Mouse (Mus musculus): ENCODE results near the gene C1galt1. TPM values are rescaled to one million over a fixed set of nuclear protein-coding genes. Genes with fewer than 3 reads are reported as not detected.

C1galt1 gene
- polyA plus RNA-seq, 1 experiment from 2014 or later: 7.1 TPM

DNA sequence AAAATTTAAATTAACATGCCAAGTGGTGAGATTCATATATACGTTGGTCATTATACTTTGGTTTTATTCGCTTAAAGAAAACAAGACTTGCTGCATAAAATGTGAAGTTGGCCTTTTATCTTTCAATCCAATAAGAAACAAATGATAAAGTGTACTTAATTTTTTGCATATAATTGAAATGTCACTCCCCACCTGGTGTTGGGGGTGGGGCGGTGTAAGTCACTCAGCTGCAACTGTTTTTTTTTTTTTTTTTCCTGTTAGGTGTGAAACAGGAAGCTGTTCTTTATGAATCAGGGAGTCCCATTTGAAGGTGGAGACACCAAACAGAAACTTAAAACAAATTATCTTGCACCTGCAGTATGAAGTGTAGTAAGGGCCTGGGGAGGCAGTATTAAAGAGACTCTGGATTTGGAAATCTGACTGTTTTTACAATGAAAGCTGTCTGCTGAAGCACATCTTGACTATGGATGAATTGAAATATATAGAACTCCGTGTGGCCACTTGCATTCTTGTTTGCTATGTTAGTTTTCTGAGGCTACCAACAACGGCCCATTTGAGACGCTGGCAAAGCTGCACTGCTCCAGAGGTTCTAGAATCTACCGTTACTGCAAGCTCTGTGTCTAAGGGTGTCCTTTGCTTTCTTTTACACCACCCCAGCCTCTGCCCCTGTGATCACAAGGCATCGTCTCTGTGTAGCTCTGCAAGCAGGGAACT is 2.2 kb downstream of the C1galt1 start:
- H3K9ac ChIP-seq: no peak overlapping the region
- 69% methylated on average over 8 of the region's 8 CpGs for WGBS
- H3K4me2 ChIP-seq: peak overlapping the region; percentile 41
- H3K4me3 ChIP-seq (replicated peaks): peak overlapping the region; percentile 13; the same call in 1 of the 2 replicates
- peaks cover 14% of the 10 kb centered on the region; the same call in 1 of the 2 replicates for H3K4me1 ChIP-seq
- no peak for ATAC-seq (ENCODE audit: insufficient read depth, low FRiP score, low read depth)
- H3K27ac ChIP-seq: no peak overlapping the region; the same call in 1 of the 2 replicates
- H3K9me3 ChIP-seq: no peaks in the 10 kb centered on the region
- H3K27me3 ChIP-seq (replicated peaks): no peaks in the 10 kb centered on the region
- H3K36me3 ChIP-seq: no peaks in the 10 kb centered on the region

DNA sequence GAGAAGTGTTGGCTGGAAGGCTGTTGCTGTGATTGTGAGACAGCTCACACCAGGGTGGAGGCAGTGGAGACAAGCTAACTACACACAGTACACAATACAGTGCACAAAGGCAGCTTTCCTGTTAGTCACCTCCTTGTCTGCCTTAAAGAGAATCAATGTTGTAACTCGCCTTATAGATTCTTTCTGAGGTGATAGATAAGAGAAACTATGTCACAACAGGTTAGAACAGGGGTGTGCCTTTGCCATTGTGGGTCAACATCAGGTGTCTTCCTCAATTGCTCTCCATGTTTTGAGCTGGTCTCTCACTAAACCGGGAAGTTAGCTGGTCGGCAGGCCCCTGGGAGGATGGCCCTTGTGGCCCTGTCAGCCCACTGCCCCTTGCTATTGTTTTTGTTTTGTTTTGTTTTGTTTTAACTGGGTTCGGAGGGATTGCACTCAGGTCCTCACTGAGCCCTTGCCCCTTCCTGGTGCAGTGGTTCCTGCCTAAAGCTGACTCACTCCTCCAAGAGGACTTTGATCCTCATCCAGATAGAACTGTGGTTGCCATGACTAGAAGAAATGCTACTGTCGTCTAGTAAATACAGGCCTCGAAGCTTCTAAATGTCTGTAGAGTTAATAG is 3.4 kb downstream of the C1galt1 start:
- Histone ChIP-seq H3K4me1 (peaks cover 14% of the 10 kb centered on the region; the same call in 1 of the 2 replicates), H3K4me2 (peak overlapping the region; percentile 41; the same call in 1 of the 2 replicates), H3K9ac (no peak overlapping the region), H3K9me3 (no peaks in the 10 kb centered on the region), H3K36me3 (no peaks in the 10 kb centered on the region), H3K27me3 (replicated peaks) (no peaks in the 10 kb centered on the region), H3K4me3 (replicated peaks) (no peak overlapping the region), H3K27ac (peak overlapping the region; percentile 59; the same call in 1 of the 2 replicates)
- 50% methylated on average over 6 of the region's 6 CpGs for WGBS
- no peak for ATAC-seq (ENCODE audit: insufficient read depth, low FRiP score, low read depth)

DNA sequence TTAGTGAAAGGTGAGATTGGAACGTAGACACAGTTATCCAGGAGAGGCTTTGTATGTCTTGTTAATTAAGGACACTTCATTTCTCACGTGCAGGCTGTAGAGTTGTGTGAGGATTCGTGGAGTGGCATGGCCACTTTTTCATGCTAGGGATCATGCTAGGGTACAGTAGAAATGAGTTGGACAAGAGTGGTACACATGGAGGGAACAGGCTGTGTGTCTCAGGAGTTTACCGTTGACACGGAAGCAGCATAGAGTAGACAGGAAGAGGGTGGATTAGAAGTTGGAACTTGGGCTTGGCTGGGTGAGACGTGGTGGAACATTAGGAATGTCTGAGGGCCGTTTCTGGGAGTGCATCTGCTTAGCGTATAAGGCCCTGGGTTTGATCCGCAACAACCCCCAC is 4.1 kb downstream of the C1galt1 start:
- no peaks in the 10 kb centered on the region for H3K9me3 ChIP-seq
- no peak overlapping the region for H3K4me2 ChIP-seq
- no peak for ATAC-seq (ENCODE audit: insufficient read depth, low FRiP score, low read depth)
- no peak overlapping the region for H3K27ac ChIP-seq
- peaks cover 14% of the 10 kb centered on the region; the same call in 1 of the 2 replicates for H3K4me1 ChIP-seq
- H3K9ac ChIP-seq: no peak overlapping the region
- no peak overlapping the region for H3K4me3 ChIP-seq (replicated peaks)
- 69% methylated on average over 9 of the region's 9 CpGs for WGBS
- no peaks in the 10 kb centered on the region for H3K36me3 ChIP-seq
- no peaks in the 10 kb centered on the region for H3K27me3 ChIP-seq (replicated peaks)

DNA sequence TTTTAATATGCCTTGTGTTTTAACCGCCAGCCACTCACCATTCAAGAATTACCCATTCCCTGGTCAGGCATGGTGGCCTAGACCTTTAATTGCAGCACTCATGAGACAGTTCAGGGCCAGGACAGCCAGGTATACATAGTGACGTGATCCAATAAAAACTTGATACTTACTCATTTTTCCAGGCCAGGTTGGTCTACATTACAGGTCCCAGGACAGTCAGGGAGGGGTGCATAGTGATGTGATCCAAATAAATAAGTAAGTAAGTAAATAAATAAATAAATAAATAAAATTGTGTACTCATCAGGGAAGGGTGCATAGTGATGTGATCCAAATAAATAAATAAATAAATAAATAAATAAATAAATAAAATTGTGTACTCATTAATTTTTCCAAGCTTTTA is 6.4 kb downstream of the C1galt1 start:
- 0 out of 2 replicates have a peak, but pooled peaks have one; percentile 6 for ATAC-seq (ENCODE audit: insufficient read depth, low FRiP score, low read depth)
- Histone ChIP-seq H3K4me3 (replicated peaks) (no peak overlapping the region), H3K27ac (no peak overlapping the region), H3K4me2 (no peak overlapping the region), H3K27me3 (replicated peaks) (no peaks in the 10 kb centered on the region), H3K9ac (no peak overlapping the region), H3K4me1 (peaks cover 14% of the 10 kb centered on the region; the same call in 1 of the 2 replicates), H3K9me3 (no peaks in the 10 kb centered on the region), H3K36me3 (no peaks in the 10 kb centered on the region)
- 71% methylated on average over 2 of the region's 2 CpGs for WGBS

DNA sequence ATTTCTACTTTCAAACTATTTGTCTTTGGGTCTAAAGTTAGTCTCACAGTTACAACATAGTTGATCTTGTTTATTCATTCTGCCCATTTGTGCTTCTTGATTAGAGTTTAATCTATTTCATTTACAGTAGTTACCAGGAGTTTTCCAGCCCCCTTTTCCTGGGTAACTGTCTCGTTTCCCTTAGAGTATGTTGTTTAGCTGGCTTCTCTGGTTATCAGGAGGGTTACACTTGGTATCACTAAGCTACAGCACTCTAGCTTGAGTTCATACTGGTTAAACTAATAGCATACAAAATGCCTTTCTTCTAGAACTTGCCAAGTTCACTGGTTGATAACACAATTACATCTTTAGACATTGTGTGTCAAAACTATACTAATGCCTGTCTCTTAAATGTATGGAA is 8.3 kb downstream of the C1galt1 start:
- Histone ChIP-seq H3K9ac (no peak overlapping the region), H3K27me3 (replicated peaks) (no peaks in the 10 kb centered on the region), H3K4me3 (replicated peaks) (no peak overlapping the region), H3K27ac (no peak overlapping the region), H3K36me3 (no peaks in the 10 kb centered on the region), H3K4me1 (0 out of 2 replicates have a peak, but pooled peaks cover 16% of the 10 kb centered on the region), H3K9me3 (no peaks in the 10 kb centered on the region), H3K4me2 (no peak overlapping the region)
- 45% methylated on average over 1 of the region's 1 CpGs for WGBS
- no peak for ATAC-seq (ENCODE audit: insufficient read depth, low FRiP score, low read depth)

DNA sequence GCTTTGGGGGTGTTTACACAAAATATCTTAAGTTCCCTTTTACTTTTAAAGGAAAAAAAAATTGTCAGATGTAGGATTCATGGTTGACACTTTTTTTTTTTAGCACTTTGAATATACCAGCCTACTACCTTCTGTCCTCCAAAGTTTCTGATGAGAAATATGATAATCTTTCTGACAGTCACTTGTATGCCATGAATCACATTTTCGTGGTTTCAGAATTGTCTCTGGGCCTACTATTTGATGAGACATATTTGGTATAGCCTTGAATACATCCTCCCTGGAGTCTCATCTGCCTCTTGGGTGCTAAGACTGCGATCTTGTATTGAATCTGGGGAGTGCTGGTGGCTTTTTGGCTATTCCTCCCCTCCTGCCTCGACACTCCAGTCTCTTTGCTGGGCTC is 8.8 kb downstream of the C1galt1 start:
- Histone ChIP-seq H3K27me3 (replicated peaks) (no peaks in the 10 kb centered on the region), H3K4me3 (replicated peaks) (no peak overlapping the region), H3K4me1 (0 out of 2 replicates have a peak, but pooled peaks cover 14% of the 10 kb centered on the region), H3K36me3 (no peaks in the 10 kb centered on the region), H3K27ac (no peak overlapping the region), H3K9ac (no peak overlapping the region), H3K4me2 (no peak overlapping the region), H3K9me3 (no peaks in the 10 kb centered on the region)
- 75% methylated on average over 3 of the region's 3 CpGs for WGBS
- ATAC-seq (ENCODE audit: insufficient read depth, low FRiP score, low read depth): no peak

DNA sequence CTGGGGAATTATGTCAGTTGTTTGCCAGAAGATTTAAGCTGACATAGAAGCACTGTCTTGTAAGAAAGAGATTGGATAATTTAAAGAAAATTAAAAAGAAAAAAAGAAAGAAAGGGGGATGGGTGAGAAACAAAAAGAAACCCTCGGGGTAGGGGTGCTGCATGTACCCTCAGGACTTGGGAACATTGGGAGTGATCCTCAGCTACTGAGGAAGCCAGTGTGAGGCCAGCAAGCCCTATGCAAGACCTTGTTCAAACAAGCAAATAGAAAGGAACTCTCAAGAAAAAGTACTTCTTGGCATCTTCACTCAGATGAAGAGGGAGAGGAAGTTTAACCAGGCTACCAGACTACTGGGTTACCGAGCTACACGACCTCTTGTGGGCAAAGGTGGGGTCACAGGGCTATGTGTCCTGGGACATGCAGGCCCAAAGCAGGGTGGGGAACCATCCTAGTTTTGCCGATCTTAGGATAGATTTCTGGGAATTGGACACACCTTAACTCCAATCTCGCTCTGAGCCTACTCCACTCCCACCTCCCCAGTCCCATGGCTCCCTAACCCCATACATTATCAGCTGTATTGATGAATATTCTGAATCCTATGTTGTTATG is 12.1 kb downstream of the C1galt1 start:
- Histone ChIP-seq H3K4me2 (no peak overlapping the region), H3K9ac (no peak overlapping the region), H3K36me3 (no peaks in the 10 kb centered on the region), H3K4me1 (0 out of 2 replicates have a peak, but pooled peaks cover 8% of the 10 kb centered on the region), H3K27me3 (replicated peaks) (no peaks in the 10 kb centered on the region), H3K27ac (no peak overlapping the region), H3K4me3 (replicated peaks) (no peak overlapping the region), H3K9me3 (no peaks in the 10 kb centered on the region)
- no peak for ATAC-seq (ENCODE audit: insufficient read depth, low FRiP score, low read depth)
- 56% methylated on average over 5 of the region's 5 CpGs for WGBS

DNA sequence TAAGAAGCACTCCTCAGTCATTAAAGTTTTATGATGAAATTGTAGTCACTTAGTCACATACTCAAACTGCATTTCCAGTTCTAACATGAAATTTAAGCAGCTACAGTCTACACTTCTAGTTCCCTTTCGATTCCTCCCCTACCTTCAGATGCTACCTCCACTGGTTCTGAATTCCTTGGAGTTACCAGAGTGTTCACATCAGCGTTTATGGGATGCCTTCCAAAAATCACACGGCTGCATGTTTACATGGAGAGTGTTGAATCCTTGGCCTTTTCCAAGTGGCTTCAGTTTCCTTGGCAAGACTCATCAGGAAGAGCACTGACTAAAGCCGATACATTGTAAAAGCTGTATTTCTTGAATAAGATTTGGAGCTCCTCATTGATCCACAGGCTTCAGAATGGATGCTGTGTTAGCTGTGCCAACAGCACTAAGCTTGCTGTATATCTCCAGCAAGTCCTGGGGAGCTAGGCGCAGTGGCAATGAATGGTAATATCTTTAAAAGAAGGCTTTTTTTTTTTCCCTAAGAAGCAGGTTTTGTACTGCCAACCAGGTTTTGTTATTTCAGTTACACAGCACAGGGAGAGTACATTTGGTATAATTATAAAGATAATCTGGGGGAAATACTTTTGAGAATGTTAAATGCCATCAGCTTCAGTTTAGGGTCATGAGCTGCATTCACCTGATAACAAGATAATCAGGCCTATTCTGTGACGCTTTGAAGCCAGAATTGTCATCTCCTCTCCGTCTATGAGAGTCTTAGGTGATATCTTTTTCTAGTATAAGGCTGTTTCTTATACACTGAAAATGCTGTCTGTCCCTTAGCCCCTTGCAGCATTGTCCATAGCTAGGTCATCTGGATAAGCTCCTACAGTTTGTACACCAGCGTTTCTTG is 13.0 kb downstream of the C1galt1 start:
- H3K27ac ChIP-seq: no peak overlapping the region
- no peak overlapping the region for H3K4me3 ChIP-seq (replicated peaks)
- H3K9me3 ChIP-seq: no peaks in the 10 kb centered on the region
- H3K27me3 ChIP-seq (replicated peaks): no peaks in the 10 kb centered on the region
- WGBS: 67% methylated on average over 8 of the region's 8 CpGs
- no peak overlapping the region for H3K9ac ChIP-seq
- no peaks in the 10 kb centered on the region for H3K36me3 ChIP-seq
- ATAC-seq (ENCODE audit: insufficient read depth, low FRiP score, low read depth): no peak
- H3K4me1 ChIP-seq: 0 out of 2 replicates have a peak, but pooled peaks cover 8% of the 10 kb centered on the region
- H3K4me2 ChIP-seq: no peak overlapping the region

DNA sequence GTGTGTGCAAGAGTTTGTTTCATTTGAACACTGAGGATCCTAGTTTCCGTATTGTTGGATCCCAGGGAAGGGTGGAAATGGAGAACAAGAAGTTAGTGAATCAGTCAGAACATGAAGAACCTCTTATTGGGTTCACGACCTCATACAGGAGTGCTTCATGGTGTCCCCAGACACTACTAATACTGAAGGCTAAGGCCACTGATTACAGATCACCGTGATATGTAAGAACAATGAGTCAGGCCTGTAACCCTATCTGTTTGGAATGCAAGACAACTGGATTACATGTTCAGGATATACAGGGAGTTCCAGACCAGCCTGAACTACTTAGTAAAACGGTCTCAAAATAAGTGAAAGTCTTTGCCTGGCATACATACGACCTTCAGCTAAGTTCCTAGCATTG is 13.9 kb downstream of the C1galt1 start:
- Histone ChIP-seq H3K36me3 (no peaks in the 10 kb centered on the region), H3K4me3 (replicated peaks) (no peak overlapping the region), H3K9me3 (no peaks in the 10 kb centered on the region), H3K27me3 (replicated peaks) (no peaks in the 10 kb centered on the region), H3K9ac (no peak overlapping the region), H3K27ac (no peak overlapping the region), H3K4me2 (no peak overlapping the region), H3K4me1 (0 out of 2 replicates have a peak, but pooled peaks cover 8% of the 10 kb centered on the region)
- WGBS: 74% methylated on average over 5 of the region's 5 CpGs
- no peak for ATAC-seq (ENCODE audit: insufficient read depth, low FRiP score, low read depth)

DNA sequence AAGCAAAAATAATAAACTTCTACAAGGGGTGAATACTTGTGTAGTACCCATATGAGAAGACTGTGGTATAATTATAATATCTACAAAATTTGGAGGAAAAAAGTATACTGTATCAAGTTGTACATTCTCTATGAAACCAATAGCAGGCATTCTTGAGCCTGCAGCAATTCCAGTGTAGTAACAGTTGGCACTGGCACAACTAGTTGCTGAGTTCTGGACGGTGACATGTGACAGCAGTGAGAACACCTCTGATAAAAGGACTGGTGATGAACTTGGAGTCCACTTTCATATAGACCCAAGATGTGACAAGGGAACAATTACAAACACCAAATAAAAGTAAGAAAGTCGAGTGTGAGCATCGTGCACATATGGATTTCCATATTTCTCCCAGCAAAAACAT is 14.5 kb downstream of the C1galt1 start:
- 0 out of 2 replicates have a peak, but pooled peaks cover 8% of the 10 kb centered on the region for H3K4me1 ChIP-seq

DNA sequence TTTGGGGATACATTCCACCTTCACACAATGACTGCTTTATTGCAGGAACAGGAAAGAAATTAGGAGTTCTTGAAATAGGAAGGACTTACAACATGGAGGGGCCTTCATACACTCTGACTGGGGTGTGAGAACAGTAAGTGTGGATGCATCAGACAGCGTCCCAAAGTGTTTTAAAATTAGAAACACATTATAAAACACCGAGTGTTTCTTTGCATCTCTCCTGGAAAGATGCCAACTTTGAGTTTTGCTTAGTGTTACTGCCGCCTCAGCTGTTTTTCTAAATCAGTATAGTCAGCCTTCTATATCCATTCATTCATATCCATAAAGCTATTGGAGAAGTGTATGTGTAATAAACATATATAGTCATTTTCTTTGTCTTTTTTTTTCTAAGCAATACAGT is 16.4 kb downstream of the C1galt1 start:
- no peak overlapping the region for H3K27ac ChIP-seq
- no peak for ATAC-seq (ENCODE audit: insufficient read depth, low FRiP score, low read depth)
- no peak overlapping the region for H3K4me3 ChIP-seq (replicated peaks)
- 42% methylated on average over 3 of the region's 3 CpGs for WGBS
- no peaks in the 10 kb centered on the region for H3K27me3 ChIP-seq (replicated peaks)
- H3K9ac ChIP-seq: no peak overlapping the region
- no peaks in the 10 kb centered on the region for H3K9me3 ChIP-seq
- H3K36me3 ChIP-seq: no peaks in the 10 kb centered on the region
- no peak overlapping the region for H3K4me2 ChIP-seq
- H3K4me1 ChIP-seq: 0 out of 2 replicates have a peak, but pooled peaks cover 8% of the 10 kb centered on the region

More for the DNA sequence above, 14.5 kb downstream of the C1galt1 start:
- H3K9me3 ChIP-seq: no peaks in the 10 kb centered on the region
- no peak overlapping the region for H3K9ac ChIP-seq
- H3K4me3 ChIP-seq (replicated peaks): no peak overlapping the region
- WGBS: 87% methylated on average over 3 of the region's 3 CpGs
- H3K4me2 ChIP-seq: no peak overlapping the region
- no peak for ATAC-seq (ENCODE audit: insufficient read depth, low FRiP score, low read depth)
- H3K27me3 ChIP-seq (replicated peaks): no peaks in the 10 kb centered on the region
- H3K27ac ChIP-seq: no peak overlapping the region
- no peaks in the 10 kb centered on the region for H3K36me3 ChIP-seq
